Mouse (Mus musculus) layer of hippocampus, adult 9-11 months (tissue): Measurements from ENCODE around the gene Dnah10.
"Not testable (repeated sequence)": the region's sequence is repeated elsewhere in the genome, so short reads cannot be mapped to it uniquely, and the experiment has no call there.

Source experiments
- DNase-seq: peaks from one replicate; pipeline ENCODE4 v3.0.0; 2022

The Dnah10 gene

DNA sequence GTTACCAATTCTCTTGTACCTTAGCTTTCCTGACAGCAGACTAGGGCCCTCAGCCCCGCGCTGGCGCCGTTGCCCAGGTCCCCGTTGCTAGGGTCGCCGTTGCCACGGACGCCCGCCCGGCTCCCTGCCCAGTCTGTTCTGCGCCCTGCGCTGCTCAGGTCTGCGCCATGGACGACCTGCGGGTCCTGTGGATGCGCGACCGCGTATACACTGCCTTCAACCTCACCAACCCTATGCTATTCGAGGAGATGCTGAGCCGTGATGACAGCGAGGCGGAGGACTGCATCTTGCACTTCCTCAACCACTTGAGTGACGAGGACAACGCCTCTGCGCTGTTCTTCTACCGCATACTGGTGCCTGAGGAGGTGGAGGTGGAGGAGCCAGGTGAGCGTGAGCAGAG lies at the start of gene Dnah10:
TSS of gene Dnah10 (plus strand) at position 89 of the 400 bp plus-strand sequence.
- DNase-seq = no peak

DNA sequence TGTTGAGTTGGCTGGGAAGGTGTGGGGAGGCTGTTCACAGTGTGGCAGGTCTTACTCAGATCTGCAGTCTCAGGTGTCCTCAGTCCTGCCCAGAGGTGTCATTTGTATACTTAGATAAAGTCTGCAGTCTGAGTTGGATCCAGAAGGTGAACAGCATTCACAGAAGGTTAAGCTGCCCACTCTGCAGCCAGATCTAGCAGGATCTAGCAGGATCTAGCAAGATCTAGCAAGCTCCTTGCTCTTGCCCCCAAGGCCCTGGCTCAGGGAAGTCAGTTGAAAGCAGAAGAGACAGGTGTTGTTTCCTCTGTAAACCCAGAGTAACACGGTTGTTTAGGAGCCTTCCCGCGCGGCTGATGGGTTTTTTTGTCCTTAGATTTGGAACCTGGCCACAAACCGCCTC lies 11.1 kb upstream of the Dnah10 start:
- DNase-seq = no peak

DNA sequence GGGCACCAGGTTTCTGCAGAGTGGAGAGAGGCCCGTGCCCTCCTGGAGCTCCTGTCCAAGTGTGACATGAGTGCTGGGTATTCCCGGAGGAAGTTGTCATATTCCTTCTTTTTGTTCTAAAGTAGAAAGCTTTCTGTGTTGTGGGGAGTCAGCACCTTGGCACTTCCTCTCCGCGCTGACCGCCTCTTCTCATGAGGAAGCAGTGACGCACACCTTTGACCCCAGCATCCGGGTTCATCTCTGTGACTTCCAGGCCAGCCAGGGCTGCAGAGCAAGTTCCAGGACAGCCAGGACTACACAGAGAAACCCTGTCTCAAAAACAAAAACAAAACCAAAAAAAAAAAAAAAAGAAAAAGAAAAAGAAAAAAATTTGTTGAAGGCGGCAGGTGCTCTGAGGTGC lies 9.8 kb upstream of the Dnah10 start:
- no peak for DNase-seq

DNA sequence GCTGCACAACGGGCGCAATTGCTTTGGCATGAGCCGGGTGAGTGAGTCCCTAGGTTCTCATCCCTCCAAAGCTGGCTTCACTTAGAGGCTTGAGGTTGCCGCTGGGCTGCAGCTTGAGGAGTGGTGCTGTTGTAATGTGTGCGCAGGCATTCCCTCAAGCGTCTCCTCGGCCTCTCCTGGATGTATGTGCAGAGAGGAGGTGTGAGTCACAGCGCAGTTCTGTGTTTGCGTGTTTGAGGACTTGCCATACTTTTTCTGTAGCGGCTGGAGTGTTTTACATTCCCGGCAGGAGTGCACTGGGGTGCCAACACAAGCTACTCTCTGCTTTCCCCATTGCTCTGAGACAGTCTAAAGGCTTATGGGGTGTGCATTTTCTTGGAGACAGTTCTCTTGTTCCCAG lies 6.9 kb upstream of the Dnah10 start:
- DNase-seq = no peak

- DNase-seq = no peak
Observed at GRCm38 (mm10) chr5:124718396-124718795, 6.5 kb upstream of the Dnah10 start.

DNA sequence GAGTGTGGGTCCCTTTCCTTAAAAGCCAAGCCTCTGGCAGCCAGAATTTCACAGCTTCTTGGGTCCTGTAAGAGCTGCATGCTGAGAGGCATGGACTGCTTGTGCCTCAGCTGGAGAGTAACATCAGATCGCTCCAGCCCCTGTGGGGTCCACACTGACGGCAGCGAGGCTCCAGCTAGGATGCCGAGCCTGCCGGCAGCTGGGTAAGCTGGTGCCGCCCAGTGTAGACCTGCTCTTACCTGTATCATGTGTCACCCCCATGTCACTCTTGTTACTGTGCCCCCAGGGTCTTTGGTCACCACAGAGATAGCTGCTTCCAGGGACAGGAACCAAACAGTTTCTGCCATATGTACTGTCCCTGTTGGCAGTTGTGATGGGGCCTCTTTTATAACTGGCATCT lies 1.8 kb upstream of the Dnah10 start:
- no peak for DNase-seq

DNA sequence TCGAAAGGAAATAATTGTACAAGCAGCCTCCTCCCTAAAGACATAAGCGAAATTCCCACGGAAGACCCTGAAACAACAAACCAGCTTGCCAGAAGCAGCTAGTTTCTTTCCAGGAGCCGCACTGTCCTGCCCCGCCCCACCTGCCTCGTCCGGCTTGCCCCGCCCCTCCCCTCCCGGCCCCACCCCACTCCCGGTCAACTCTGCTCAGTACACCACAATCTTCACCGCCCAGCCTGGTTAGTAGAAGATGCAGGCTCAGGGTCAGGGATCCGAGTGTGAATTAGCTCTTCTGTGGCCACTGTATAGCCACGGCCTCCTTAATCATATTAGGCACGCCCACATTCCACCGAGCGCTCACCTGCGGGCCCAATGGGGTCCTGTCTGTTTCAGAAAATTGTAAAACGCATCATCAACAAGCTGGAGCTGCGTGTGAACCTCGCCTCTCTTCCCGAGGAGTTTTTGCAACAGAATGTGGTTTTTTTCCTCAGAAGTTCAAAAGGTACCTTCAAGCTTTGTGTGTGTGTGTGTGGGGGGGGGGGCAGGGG lies 4.8 kb downstream of the Dnah10 start:
- DNase-seq = no peak

GRCm38 (mm10) chr5:124733961-124734360 lies 9.1 kb downstream of the Dnah10 start:
- DNase-seq = no peak

- DNase-seq = no peak
Observed at GRCm38 (mm10) chr5:124741898-124742599, 17.2 kb downstream of the Dnah10 start.

DNA sequence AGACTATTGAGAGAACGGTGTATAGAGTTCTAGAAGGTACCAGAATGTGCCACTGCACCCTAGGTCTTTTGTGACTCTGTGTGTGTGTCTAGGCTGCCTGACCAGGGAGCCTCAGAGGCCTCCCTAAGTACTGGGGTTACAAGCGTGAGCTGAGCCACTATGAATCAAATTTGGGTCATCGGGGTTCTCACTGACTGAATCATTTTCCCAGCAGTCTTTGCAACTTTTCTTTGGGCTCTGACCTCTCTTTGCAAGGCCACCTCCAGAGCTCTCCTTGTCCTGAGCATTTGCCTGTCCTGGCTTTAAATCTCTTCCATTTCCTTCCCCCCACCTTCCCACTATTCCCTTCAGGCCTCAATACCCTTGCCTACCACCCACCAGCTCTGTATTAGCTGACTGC lies 19.0 kb downstream of the Dnah10 start:
- DNase-seq = no peak

- DNase-seq = no peak
Observed at GRCm38 (mm10) chr5:124746220-124746619, 21.3 kb downstream of the Dnah10 start.

DNA sequence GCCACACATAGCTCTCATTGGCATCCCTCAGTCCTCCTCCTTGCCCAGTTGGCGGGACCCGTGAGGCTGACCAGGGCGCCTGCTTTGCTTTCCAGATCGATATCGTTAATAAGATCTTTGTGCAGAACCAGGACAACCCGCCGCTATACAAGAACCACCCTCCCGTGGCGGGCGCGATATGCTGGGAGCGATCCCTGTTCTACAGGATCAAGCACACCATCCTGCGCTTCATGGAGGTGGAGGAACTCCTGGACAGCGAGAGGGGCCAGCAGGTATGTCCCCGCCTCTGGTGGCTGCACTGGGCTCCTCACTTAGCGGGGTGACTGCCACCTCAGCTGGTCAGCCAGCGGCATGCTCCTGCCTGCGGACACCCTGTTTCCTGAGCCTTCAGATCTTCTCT lies 23.4 kb downstream of the Dnah10 start:
- DNase-seq = no peak

- no peak for DNase-seq
Observed at GRCm38 (mm10) chr5:124751656-124752055, 26.8 kb downstream of the Dnah10 start.

GRCm38 (mm10) chr5:124761011-124761410 lies 36.1 kb downstream of the Dnah10 start:
- DNase-seq = no peak

DNA sequence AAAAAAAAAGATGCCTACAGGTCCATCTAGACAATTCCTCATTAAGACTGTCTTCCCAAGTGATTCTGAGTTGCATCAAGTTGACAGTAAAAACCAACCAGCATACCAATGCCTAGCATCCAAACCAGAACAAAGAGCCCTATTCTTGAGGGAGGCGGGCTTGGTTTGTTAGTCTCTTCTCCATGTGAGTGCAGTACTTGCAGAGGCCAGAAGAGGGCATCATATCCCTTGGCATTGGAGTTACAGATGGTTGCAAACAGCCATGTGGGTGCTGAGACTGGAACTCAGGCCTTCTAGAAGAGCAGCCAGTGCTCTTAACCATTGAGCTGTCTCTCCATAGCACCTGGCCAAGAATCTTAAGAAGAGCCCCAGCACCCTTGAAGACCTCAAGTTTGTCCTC lies 36.9 kb downstream of the Dnah10 start:
- no peak for DNase-seq

GRCm38 (mm10) chr5:124774552-124774951 lies 49.7 kb downstream of the Dnah10 start:
- DNase-seq = no peak

- not testable (repeated sequence) for DNase-seq
Observed at GRCm38 (mm10) chr5:124776289-124776688, 51.4 kb downstream of the Dnah10 start.

DNA sequence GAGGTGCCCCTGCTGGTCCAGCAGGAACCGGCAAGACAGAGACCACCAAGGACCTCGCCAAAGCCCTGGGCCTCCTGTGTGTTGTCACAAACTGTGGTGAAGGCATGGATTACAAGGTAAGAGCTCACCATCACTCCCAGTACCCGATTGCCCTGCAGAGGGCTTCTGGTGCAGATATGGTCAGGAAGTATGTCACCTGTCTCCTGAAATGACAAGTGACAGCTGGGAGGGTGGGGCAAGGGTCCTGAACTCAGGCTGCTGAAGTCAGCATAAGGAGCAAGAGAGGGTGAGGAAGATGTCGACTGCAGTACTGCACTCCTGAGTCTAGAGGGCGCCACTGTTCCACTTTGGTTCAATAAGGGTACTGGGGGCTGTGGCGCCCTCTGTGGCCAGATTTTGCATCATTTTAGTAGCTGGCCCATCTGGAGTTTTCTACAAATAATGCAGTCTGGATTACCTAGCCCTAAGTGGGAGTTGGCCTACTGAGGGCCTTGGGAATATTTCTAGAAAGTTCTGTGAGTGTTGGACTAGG lies 52.4 kb downstream of the Dnah10 start:
- DNase-seq = peak; percentile 49

DNA sequence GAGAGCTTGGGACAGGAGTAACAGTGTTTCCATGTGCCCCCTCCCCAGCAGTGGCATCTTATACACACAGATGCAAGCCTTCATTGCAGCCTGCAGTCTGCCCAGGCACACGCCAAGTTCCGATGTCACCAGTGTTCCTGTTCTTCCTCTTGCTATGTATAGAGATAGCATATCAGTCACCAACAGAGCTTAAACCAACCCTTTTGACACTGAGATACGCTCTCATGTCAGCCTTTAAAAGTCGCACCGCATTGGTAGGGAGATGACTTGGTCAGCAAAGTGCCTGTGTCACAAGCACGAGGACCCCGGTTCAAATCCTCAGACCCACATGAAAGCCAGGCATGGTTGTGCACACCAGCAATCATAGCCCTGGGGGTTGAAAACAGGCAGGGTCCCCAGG lies 55.0 kb downstream of the Dnah10 start:
- DNase-seq = no peak

GRCm38 (mm10) chr5:124781696-124782095 lies 56.8 kb downstream of the Dnah10 start:
- no peak for DNase-seq

DNA sequence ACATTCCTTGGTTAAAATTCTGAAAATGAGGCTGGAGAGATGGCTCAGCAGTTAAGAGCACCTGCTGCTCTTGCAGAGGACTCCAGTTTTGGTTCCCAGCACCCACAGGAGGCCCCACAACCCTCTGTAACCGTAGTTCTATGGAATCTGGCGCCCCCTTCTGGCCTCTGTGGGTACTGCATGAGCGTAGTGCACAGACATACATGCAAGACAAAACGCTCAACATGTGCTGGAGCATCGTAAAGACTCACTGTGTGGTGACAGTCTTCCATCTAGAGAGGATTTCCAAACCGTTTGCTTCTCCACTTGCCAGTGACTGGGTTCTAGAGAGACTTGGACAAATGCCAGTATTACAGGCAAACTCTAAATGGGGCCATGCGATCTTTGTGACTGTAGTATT lies 60.8 kb downstream of the Dnah10 start:
- DNase-seq = no peak

- no peak for DNase-seq
Observed at GRCm38 (mm10) chr5:124792112-124792511, 67.2 kb downstream of the Dnah10 start.

GRCm38 (mm10) chr5:124809708-124810366 lies 85.0 kb downstream of the Dnah10 start:
- peak; percentile 82 for DNase-seq

DNA sequence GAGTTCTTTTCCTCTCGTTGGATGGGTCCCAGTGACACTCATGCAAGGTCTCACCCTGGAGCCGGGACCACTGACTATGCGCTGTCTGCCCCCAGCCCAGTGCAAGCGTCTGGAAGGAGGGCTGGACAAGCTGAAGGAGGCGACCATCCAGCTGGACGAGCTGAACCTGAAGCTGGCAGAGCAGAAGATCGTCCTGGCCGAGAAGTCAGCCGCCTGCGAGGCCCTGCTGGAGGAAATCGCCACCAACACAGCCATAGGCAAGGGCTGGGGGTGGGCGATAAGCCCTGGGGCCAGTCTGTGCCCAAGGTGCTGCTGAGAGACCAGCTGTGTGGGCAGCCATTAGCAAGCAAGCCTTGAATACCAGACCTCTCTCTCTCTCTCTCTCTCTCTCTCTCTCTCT lies 87.6 kb downstream of the Dnah10 start:
- no peak for DNase-seq
